Mouse (Mus musculus): ENCODE data around the gene Anxa1.

- TF ChIP-seq CTCF (conservative IDR thresholded peaks at IDR 0.05; ENCODE audit: low read length) (no peak), NANOG (IDR thresholded peaks at IDR 0.05; ENCODE audit: borderline replicate concordance, low read length) (no peak)
Measured at GRCm38 (mm10) chr19:20389245-20389644, 1.5 kb downstream of the Anxa1 start.

Measured in E14TG2a.4 (cell line).